Mouse (Mus musculus) layer of hippocampus, adult 18-20 months (tissue): ENCODE measurements around the gene Crim1. TPM values are rescaled to one million over a fixed set of nuclear protein-coding genes. Genes with fewer than 3 reads are reported as not detected.
A peak's percentile ranks its signal among the peaks of the same experiment; 100 is the strongest.

Experiments
- DNase-seq, 2 experiments: peaks; one replicate each; pipeline ENCODE4 v3.0.0; 2022; ENCODE audit warnings: low spot score in 2 of 2
- microRNA-seq, 2 experiments: library from miRNA; unstranded; fragments of <30 nt; microRNA quantifications; one replicate each; pipeline ENCODE4 v1.2.0; 2021
- total RNA-seq, 2 experiments: library from RNA; stranded (reverse); gene quantifications; 2 replicates each; pipeline ENCODE4 v1.2.3; 2021

Crim1 gene
- total RNA-seq, 2 experiments from 2014 or later: 151 TPM

- no peak for DNase-seq
These were observed 207.5 kb downstream of the Crim1 start for GRCm38 (mm10) chr17:78407581-78407980.

GRCm38 (mm10) chr17:78408386-78408785 is 208.3 kb downstream of the Crim1 start:
- no peak for DNase-seq

DNA sequence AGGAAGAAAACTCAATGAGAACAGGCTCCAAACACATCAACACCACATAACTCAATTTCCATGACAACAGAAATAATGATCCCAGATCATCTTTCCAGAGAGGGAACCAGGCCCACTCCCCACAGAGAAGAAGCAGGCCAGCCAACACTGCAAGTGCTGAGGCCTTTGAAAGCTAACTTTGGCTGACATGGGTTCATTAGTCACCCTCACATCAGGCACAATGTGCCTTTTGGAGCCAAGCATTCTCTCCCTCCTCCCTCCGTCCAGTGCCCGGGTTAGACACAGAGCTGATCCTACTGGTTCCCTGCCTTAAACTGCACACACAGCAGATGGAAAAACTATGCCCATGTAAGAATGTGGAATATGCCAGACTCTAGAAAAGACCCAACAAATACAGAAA is 209.9 kb downstream of the Crim1 start:
- DNase-seq: no peak

GRCm38 (mm10) chr17:78415255-78415654 is 215.2 kb downstream of the Crim1 start:
- DNase-seq: no peak

DNA sequence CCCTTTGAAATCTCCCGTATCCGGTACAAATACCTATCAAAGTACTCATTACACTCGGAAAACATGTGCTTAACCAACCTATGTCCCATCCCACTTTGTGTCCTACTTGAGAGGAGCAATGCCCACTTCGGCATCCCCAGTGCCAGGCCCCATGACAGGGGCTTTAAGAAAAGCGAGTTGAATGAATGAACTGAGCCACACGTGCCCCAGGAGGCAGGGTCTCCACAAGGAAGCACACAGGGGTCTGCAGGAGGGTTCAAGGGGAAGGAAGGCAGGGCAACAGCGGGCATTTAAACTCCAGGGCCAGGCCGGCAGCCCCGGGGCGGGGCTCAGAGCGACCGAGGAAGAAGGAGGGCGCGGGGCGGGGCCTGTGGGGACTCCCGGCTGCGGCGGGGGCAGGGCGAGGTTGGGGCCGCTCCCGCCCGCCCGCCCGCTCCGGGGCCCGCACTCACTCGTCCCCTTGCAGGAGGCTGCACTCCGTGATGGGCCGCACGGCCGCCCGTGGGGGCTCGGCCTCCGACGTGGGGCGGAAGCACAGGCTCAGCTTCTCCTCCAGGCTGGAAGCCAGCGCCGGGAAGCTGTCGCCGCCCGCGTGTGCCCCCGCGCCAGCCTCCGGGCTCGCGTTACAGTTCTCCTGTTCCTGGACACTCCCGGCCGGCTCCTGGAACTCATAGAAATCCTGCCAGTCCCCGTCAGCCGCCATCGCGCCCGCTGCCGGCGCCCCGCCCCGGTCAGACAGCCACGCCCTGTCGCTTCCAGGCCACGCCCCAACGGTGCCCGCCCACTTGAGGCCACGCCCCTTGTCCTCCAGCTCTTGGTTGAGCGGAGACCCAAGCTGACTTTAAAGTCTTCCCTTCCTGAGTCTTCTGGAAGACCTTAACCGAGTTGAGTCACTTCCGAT is 217.6 kb downstream of the Crim1 start, which contains the start of gene Fez2:
Gene Fez2, minus strand, starts transcription at position 772 of the 901 bp plus-strand sequence.
- peak; percentile 88 to 93 for DNase-seq

DNA sequence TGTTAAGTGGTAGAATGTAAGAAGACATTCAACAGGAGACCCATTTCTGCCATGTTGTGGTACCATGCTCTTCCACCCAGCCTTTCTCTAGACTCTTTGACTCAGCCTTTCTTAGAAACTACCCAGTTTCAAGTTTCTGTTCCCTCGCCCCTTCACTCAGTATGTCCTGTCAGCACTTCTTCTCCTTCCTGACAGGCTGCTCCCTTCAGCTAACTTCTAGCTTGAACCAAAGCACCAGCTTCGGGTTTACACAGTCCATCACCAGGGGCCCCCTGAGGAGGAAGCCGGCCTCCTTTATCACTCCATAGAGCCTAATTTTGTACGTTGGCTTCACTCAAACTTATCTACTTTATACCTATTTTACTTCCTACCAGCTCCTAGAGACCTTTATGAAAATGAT is 219.2 kb downstream of the Crim1 start:
- no peak for DNase-seq

DNA sequence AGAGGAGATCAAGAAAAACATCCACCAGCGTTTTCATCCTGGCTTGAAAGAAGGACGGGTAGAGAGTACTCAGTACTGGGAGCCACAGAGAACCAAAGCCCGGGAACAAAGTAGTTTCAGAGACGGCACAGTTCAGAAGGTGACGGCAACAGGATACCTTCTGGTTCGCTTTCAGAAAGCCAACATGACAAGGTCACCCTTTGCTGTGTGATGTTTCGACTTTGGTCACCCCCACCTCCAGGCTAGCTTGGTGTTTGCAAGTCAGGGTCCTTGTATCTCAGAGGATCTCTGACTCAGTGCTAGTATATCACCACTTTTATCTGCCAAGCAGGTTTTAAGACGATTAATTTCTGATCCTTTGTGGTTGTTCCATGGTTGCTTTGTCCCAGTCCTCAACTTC is 225.0 kb downstream of the Crim1 start:
- no peak for DNase-seq

Small RNA genes within 50 kb of the gene (microRNA-seq; reads per million reads assigned to microRNA genes)
- 0 reads per million in 2 experiments for gene Gm25069

Other genes with a start within 250 kb of the Crim1 start
- 10 to 100 TPM; 33.6 to 35.3 TPM for gene Fez2, start 217.9 kb downstream of the Crim1 start, total RNA-seq